Mouse (Mus musculus): ENCODE measurements around the gene Lrfn4. TPM values are rescaled to one million over a fixed set of nuclear protein-coding genes. Genes with fewer than 3 reads are reported as not detected.

The Lrfn4 gene
- total and polyA plus RNA-seq, 3 experiments, result 0.49 to 0.54 TPM; not detected in 1

- H3K4me1 ChIP-seq (ENCODE audit: insufficient read depth, low read depth, low read length), result peaks cover 41% of the 10 kb centered on the region
- no peak for ATAC-seq (ENCODE audit: extremely low read depth, insufficient number of reproducible peaks, low FRiP score, poor library complexity, severe bottlenecking)
- peak overlapping the region; percentile 91 for H3K4me3 ChIP-seq (ENCODE audit: low read depth, low read length)
- DNase-seq (ENCODE audit: low spot score), result no peak
- no peaks in the 10 kb centered on the region for H3K27me3 ChIP-seq (ENCODE audit: insufficient read depth, low read length)
- TF ChIP-seq POLR2AphosphoS5 (IDR thresholded peaks at IDR 0.05; ENCODE audit: insufficient replicate concordance, low read depth, low read length) (no peak), CTCF (IDR thresholded peaks at IDR 0.05; ENCODE audit: low read depth, low read length) (no peak), GATA1 (IDR thresholded peaks at IDR 0.05; ENCODE audit: borderline replicate concordance, low read length) (no peak), GATA2 (IDR thresholded peaks at IDR 0.05; ENCODE audit: borderline replicate concordance, low read depth, low read length) (no peak), TAL1 (conservative IDR thresholded peaks at IDR 0.05; ENCODE audit: low read depth, low read length) (no peak)
- no peaks in the 10 kb centered on the region for H3K9me3 ChIP-seq (replicated peaks)
- peaks cover 46% of the 10 kb centered on the region for H3K36me3 ChIP-seq (replicated peaks)
Observed at GRCm38 (mm10) chr19:4625829-4626535, 10.5 kb upstream of the Lrfn4 start.

DNA sequence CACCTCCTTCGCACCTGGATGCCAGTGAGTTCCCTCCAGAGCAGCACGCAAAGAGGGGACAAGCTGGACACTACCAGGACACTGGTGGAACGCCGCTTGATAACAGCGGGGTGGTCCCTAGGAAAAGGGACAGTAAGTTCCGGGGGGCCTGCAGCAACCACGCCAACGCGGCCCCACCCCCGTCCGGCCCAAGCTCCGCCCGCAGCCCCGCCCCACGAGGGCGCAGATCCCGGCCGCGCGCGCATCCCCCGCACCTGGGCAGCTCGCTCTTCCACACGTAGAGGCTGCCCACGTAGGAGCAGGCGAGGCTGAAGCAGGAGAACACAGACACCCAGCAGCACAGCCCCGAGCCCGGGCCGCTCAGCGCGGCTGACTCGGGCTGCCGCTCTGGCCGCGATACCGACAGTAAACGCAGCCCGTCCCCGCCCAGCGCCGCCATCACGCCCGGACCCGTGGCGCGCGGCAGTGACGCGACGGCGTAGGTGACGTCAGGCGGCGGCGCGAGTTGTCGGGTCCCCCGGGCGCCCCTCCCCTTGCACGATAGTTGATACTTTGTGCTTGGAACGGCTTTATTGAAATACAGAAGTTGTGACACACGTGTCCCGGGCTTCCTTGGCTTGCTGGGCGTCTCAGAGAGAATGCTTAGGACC is 9.8 kb upstream of the Lrfn4 start, which contains the start of gene Rce1:
Gene Rce1, minus strand, starts transcription at position 463 of the 650 bp plus-strand sequence.
- DNase-seq (ENCODE audit: low spot score) (peak; percentile 96), ATAC-seq (ENCODE audit: extremely low read depth, insufficient number of reproducible peaks, low FRiP score, poor library complexity, severe bottlenecking) (peak; percentile 72; the same call in 1 of the 2 replicates)
- peaks cover 53% of the 10 kb centered on the region for H3K36me3 ChIP-seq (replicated peaks)

DNA sequence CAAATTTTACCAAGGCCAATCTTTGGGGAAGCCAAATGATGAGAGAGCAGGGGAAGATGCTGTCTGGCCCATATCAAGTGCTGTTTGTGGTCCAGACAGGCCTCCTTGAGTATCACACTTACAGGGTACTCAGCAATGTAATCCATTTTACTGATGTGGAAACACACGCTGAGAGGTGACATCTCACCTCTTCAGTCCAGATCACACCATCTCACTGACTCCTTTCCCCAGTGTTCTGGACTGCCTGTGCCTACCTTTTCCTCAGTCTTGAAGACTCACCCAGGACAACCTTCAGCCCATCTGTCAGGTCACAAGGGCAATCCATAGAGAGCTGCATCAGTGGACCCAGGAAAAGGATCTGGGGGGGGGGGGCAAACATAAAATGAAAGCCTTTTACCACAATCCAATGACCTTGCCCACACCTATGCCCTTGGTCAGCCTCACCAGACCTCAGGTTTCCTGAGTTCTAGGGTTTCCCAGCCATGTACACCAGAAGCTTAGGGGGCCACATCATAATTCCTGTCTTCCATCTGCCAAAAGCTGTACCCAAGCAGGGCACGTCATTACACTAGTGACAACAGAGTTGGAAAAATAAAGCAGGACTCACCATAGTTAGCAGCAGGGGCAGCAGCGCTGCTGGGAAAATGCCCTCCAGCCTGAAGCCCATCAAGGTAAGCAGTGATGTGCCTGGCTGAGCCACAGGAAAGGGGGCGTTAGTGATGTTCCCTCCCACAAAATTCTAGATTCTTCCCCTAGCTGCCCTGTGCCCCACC is 9.1 kb upstream of the Lrfn4 start:
- Histone ChIP-seq H3K4me1 (ENCODE audit: insufficient read depth, low read depth, low read length) (peaks cover 41% of the 10 kb centered on the region), H3K27me3 (ENCODE audit: insufficient read depth, low read length) (no peaks in the 10 kb centered on the region), H3K9me3 (replicated peaks) (no peaks in the 10 kb centered on the region), H3K36me3 (replicated peaks) (peaks cover 57% of the 10 kb centered on the region), H3K4me3 (ENCODE audit: low read depth, low read length) (peak overlapping the region; percentile 91)
- no peak for TF ChIP-seq CTCF (IDR thresholded peaks at IDR 0.05; ENCODE audit: low read depth, low read length)
- DNase-seq (ENCODE audit: low spot score) (no peak), ATAC-seq (ENCODE audit: extremely low read depth, insufficient number of reproducible peaks, low FRiP score, poor library complexity, severe bottlenecking) (no peak)

More for the DNA sequence above, 9.8 kb upstream of the Lrfn4 start, which contains the start of gene Rce1:
- Histone ChIP-seq H3K9me3 (replicated peaks) (no peaks in the 10 kb centered on the region), H3K27me3 (ENCODE audit: insufficient read depth, low read length) (no peaks in the 10 kb centered on the region), H3K4me1 (ENCODE audit: insufficient read depth, low read depth, low read length) (peaks cover 41% of the 10 kb centered on the region), H3K4me3 (ENCODE audit: low read depth, low read length) (peak within 1 kb of the TSS; percentile 91)
- TF ChIP-seq GATA2 (IDR thresholded peaks at IDR 0.05; ENCODE audit: borderline replicate concordance, low read depth, low read length), result no peak

- no peak overlapping the region; the same call in 1 of the 2 replicates for H3K4me3 ChIP-seq (ENCODE audit: low read depth, low read length)
- no peak for DNase-seq (ENCODE audit: low spot score)
- peaks cover 63% of the 10 kb centered on the region for H3K36me3 ChIP-seq (replicated peaks)
- H3K9me3 ChIP-seq (replicated peaks), result no peaks in the 10 kb centered on the region
- ATAC-seq (ENCODE audit: extremely low read depth, insufficient number of reproducible peaks, low FRiP score, poor library complexity, severe bottlenecking), result no peak
- TF ChIP-seq GATA1 (IDR thresholded peaks at IDR 0.05; ENCODE audit: borderline replicate concordance, low read length) (no peak), TAL1 (conservative IDR thresholded peaks at IDR 0.05; ENCODE audit: low read depth, low read length) (no peak), GATA2 (IDR thresholded peaks at IDR 0.05; ENCODE audit: borderline replicate concordance, low read depth, low read length) (no peak), POLR2AphosphoS5 (IDR thresholded peaks at IDR 0.05; ENCODE audit: insufficient replicate concordance, low read depth, low read length) (no peak), CTCF (IDR thresholded peaks at IDR 0.05; ENCODE audit: low read depth, low read length) (no peak)
- H3K4me1 ChIP-seq (ENCODE audit: insufficient read depth, low read depth, low read length), result peaks cover 41% of the 10 kb centered on the region
- H3K27me3 ChIP-seq (ENCODE audit: insufficient read depth, low read length), result no peaks in the 10 kb centered on the region
Observed at GRCm38 (mm10) chr19:4624006-4624405, 8.5 kb upstream of the Lrfn4 start.

DNA sequence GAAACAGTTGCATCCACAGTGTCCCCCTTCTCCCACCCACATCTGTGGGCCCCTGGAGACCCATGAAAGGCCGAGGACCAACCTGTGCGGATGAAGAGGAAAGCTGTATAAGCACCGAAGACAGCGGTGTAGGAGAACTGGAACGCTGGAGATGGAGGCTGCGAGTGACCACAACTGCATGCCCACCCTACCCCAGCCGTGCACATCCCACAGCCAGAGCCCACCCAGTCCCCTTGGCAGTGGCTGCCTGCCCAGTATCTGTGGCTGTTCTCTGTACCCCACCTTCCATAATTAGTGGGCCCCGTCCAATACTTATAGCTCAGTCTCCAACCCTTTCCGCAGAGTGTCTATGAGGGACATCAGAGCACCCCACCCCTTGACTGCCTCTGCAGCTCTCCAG is 8.0 kb upstream of the Lrfn4 start:
- H3K36me3 ChIP-seq (replicated peaks), result peaks cover 64% of the 10 kb centered on the region

GRCm38 (mm10) chr19:4622780-4623179 is 7.3 kb upstream of the Lrfn4 start:
- H3K9me3 ChIP-seq (replicated peaks), result no peaks in the 10 kb centered on the region
- H3K36me3 ChIP-seq (replicated peaks), result peaks cover 59% of the 10 kb centered on the region
- H3K4me1 ChIP-seq (ENCODE audit: insufficient read depth, low read depth, low read length), result peaks cover 37% of the 10 kb centered on the region
- H3K4me3 ChIP-seq (ENCODE audit: low read depth, low read length), result no peak overlapping the region
- no peak for DNase-seq (ENCODE audit: low spot score)
- TF ChIP-seq CTCF (IDR thresholded peaks at IDR 0.05; ENCODE audit: low read depth, low read length) (no peak), GATA2 (IDR thresholded peaks at IDR 0.05; ENCODE audit: borderline replicate concordance, low read depth, low read length) (no peak), GATA1 (IDR thresholded peaks at IDR 0.05; ENCODE audit: borderline replicate concordance, low read length) (no peak), POLR2AphosphoS5 (IDR thresholded peaks at IDR 0.05; ENCODE audit: insufficient replicate concordance, low read depth, low read length) (no peak), TAL1 (conservative IDR thresholded peaks at IDR 0.05; ENCODE audit: low read depth, low read length) (no peak)
- ATAC-seq (ENCODE audit: extremely low read depth, insufficient number of reproducible peaks, low FRiP score, poor library complexity, severe bottlenecking), result no peak
- H3K27me3 ChIP-seq (ENCODE audit: insufficient read depth, low read length), result peaks cover 3% of the 10 kb centered on the region; the same call in 1 of the 2 replicates

More for the DNA sequence above, 8.0 kb upstream of the Lrfn4 start:
- TF ChIP-seq POLR2AphosphoS5 (IDR thresholded peaks at IDR 0.05; ENCODE audit: insufficient replicate concordance, low read depth, low read length) (no peak), CTCF (IDR thresholded peaks at IDR 0.05; ENCODE audit: low read depth, low read length) (no peak), GATA1 (IDR thresholded peaks at IDR 0.05; ENCODE audit: borderline replicate concordance, low read length) (no peak), TAL1 (conservative IDR thresholded peaks at IDR 0.05; ENCODE audit: low read depth, low read length) (no peak), GATA2 (IDR thresholded peaks at IDR 0.05; ENCODE audit: borderline replicate concordance, low read depth, low read length) (no peak)
- Histone ChIP-seq H3K9me3 (replicated peaks) (no peaks in the 10 kb centered on the region), H3K4me1 (ENCODE audit: insufficient read depth, low read depth, low read length) (peaks cover 41% of the 10 kb centered on the region), H3K4me3 (ENCODE audit: low read depth, low read length) (no peak overlapping the region), H3K27me3 (ENCODE audit: insufficient read depth, low read length) (no peaks in the 10 kb centered on the region)
- DNase-seq (ENCODE audit: low spot score), result no peak
- no peak for ATAC-seq (ENCODE audit: extremely low read depth, insufficient number of reproducible peaks, low FRiP score, poor library complexity, severe bottlenecking)

Measured in G1E (cell line).